Mouse (Mus musculus) left cerebral cortex, adult 11 months (tissue): ENCODE data around the gene Rere.
"Not testable (repeated sequence)": the region's sequence is repeated elsewhere in the genome, so short reads cannot be mapped to it uniquely, and the experiment has no call there.

Source experiments
- DNase-seq: peaks from one replicate; pipeline ENCODE4 v3.0.0; 2022; ENCODE audit warnings: low spot score

Gene Rere

DNA sequence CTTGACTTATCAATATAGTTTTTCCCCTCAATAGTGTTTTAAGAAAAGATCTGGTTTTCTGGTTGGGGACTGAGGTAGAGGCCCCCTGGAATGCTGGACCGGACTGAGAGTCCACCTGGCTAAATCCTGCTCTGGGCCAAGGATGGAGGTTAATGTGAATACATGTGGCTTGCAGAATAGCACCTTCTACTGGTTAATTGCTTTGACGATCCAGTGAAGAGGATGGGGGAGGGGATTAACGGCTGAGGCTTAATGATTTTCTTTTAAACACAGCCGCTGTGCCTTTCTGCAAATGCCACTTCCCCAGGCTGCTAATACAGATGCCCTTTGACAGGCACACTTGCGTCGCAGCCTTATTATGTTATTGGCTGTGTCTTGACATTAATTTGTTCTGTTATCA is 2.5 kb downstream of the Rere start:
- no peak for DNase-seq

DNA sequence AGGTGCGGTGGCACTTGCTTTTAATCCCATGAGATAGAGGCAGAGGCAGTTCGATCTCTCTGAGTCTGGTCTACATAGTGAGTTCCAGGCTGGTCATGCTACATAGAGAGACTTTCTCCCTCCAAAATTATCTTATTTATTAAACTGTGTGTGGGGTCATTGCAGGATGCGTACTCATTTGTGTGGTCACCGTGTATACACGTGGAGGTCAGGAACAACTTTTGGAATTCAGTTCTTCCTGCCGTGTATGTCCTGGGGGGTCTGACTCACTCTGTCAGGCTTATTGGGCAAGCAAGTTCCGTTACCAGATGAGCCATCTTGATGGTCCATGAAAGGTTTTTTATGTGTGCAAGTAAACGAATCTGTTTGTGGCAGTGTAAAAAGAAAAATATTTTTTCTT is 5.5 kb downstream of the Rere start:
- no peak for DNase-seq

DNA sequence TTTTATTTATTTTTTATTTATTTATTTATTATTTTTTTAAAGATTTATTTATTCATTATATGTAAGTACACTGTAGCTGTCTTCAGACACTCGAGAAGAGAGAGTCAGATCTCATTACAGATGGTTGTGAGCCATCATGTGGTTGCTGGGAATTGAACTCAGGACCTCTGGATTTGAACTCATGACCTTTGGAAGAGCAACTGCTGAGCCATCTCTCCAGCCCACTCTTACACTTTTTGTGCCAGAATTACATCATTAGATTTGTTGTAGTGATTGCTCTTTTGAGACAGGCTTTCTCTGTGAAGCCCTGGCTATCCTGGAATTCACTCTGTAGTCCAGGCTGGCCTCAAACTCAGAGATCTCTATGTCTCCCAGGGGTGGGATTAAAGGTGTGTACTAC is 6.0 kb downstream of the Rere start:
- not testable (repeated sequence) for DNase-seq

DNA sequence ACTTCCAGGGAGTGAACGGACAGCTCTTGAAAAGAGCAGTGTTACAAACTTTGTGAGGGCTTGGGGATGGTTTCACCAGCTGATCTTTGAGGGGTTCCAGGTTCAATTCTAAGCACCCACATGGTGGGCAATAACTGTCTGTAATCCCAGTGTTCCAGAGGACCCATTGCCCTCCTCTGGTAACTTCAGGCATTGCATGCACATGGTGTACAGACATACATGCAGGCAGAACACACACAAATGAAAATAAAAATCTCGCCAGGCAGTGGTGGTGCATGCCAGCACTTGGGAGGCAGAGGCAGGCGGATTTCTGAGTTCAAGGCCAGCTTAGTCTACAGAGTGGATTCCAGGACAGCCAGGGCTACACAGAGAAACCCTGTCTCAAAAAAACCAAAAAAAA is 10.5 kb downstream of the Rere start:
- DNase-seq, result no peak

DNA sequence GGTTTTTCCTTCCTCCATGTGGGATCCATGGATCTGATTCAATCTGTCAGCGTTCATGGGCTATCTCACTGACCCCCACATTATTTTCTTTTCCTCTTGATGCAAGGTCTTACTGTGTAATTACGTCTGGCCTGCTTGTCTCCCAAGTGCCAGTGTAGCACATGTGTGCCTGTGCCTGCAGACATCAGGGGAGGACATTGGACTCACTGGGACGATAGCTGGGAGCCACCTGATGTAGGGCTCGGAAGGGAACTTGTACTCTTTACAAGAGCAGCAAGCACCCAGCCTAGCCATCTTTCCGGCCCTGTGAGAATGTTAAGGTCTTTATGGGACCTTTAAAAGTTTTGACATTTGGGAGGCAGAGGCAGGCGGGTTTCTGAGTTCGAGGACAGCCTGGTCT is 13.4 kb downstream of the Rere start:
- DNase-seq, result no peak

DNA sequence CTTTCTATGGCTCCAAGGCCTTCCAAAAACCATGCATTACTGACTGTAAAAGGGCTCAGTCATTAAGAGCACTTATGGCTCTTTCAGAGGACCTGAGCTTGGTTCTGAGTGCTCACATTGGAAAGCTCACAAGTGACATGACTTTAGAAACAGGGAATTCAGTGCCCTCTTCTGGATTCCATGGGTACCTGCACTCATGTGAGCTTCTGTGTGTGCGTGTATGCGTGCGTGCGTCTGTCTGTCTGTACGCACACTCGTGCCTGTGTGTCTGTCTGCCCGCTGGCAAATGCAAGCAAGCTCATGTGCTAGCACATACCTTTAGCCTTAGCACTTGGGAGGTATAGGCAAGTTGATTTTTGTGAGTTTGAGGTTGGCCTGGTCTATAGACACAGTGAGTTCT is 14.5 kb downstream of the Rere start:
- no peak for DNase-seq

DNA sequence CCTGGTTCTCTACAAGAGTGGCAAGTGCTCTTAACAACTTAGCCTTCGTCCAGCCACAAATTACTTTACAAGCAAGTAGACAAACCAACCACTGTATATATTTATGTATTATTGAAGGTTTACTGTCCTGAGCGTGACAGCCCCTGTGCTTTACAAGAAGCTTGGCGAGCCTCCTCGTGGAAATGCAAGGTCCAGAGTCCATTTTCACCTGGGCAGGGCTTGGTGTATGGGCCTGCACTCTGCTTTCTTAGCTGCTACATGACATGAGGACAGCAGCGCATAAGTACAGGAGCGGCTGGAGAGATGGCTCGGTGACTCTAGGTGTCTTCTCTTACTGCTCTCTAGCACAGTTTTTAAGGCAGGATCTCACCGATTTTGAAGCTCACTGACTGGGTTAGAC is 21.3 kb downstream of the Rere start:
- DNase-seq, result no peak

DNA sequence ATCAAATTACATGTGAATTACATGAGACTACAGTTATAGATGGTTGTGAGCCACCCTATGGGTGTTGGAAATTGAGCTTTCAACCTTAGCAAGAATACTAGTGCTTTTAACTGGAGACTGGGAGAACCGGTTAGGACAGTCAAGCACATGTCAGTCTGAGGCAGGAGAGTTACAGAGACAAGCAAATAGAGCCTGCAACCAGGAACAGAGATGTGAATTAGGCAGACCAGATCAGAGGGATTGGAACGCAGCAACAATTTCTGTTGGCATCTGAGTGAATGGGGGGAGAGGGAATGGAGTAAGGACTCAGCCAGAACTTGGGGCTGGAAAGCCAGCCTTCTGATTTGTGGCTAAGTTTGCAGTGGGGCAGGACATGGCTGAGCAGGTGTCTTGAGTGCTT is 25.3 kb downstream of the Rere start:
- DNase-seq, result no peak

DNA sequence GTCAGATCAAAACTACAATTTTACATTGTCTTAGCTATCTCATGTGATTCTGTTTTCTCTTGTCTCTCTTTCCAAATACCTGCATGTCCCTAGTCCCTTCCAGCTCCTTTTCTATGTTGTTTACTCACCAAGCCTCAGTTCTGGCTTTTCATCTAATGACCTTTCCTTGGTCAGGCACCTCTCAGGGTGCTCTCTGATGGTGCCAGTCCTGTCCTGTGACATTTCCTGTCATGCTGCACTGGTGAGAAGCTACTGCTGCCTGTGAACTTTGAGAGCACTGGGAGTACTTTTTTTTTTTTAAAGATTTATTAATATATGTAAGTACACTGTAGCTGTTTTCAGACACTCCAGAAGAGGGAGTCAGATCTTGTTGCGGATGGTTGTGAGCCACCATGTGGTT is 25.8 kb downstream of the Rere start:
- DNase-seq, result no peak

DNA sequence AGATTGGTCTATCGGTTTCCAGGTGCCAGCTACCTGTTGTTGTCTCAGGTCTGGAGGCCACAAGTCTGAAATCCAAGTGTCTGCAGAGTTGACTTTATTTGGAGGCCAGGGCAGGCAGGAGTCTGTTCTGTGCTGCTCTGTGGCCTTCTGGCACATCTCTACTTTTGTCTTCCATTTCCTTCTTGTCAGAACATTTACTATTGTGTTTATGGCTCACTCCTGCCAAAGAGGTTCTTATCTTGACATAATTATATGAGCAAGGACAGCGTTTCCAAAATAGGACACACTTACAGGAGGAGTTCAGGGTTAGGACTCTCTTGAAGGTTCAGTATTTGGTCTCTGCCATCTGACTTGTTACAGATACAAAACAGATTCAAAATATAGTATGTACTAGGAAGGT is 30.0 kb downstream of the Rere start:
- DNase-seq, result no peak

DNA sequence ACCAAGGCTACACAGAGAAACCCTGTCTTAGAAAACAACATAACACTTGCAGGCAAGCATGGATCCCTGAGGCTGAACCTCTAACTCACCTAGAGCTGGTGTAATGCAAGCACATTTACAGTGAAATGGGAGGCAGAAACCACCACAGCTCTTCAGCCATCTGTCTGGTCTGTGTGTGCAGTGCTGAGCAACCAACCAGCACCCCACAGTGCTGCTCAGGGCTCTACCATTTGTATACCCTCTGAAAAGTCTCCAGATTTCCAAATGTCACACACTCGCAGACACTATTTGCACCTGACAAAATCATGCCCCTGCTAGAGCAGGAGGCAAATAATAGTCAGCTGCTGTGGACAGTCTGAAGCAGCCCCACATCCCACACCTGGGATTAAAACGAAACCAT is 31.2 kb downstream of the Rere start:
- DNase-seq, result no peak

DNA sequence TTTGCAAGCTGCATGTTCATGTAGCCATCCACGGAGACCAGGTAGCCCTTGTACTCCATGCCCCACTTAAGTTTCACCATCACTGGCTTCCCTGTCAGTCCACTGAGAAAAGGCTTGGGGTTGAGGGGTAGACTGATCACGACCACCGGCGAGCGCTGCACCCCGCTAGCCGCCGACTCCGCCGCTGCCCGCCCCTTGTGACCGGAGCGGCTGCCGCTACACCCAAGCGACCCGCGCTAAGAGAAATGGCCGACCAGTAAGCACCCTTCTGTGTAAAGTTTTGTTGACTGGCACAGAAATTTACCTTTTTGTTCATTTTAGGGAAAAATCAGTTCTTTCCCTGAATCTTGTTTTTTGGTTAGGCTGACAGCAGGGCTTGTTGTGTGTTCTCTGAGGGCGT is 33.9 kb downstream of the Rere start:
- no peak for DNase-seq

DNA sequence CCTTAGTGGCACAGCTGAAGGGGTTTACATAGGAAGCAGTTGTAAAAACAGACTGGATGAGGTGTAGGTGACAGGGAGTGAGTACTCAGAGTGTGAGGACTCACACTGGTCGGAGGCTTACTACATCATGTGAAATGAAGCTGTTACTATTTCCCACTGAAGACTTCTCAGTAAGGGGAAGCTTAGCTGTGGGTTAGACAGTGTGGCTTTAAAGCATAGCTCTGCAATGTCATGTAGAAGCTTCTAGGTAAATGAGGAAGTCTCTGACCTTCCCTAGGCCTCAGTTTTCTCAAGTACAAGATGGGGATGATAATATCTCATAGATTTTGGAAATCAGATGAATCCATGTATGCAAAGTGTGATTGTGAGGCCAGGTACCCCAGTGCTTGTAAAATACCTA is 35.1 kb downstream of the Rere start:
- no peak for DNase-seq

DNA sequence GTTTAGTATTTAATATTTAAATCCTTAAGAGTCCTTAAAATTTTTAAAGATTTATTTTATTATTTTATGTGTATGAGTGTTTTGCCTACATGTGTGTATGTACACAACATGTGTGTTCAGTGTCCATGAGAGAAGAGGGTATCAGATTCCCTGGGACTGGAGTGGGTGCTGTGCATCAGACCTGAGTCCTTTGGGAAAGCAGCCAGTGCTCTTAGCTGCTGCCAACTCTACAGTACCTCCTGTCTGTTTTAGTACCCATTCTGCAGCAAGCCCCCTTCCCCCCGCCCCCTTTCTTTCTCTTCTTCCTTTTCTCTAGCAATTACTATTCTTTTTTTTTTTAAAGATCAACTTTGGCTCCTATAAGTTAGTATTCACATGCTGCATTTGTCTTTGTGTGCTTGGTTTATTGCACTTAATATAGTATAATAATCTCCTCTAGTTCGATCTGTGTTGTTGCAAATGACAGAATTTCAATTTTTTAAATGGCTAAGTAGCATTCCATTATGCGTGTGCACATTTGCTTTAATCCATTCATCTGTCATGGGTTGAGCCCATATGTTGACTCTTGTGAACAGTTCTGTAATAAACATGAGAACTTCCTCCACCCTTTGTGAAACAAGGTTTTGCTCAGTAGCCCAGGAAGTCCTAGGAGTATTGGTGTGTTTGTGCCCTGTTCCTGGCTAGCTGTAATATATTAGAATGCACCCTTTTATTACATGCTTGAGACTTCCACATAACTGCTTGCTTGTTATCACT is 43.8 kb downstream of the Rere start:
- no peak for DNase-seq

DNA sequence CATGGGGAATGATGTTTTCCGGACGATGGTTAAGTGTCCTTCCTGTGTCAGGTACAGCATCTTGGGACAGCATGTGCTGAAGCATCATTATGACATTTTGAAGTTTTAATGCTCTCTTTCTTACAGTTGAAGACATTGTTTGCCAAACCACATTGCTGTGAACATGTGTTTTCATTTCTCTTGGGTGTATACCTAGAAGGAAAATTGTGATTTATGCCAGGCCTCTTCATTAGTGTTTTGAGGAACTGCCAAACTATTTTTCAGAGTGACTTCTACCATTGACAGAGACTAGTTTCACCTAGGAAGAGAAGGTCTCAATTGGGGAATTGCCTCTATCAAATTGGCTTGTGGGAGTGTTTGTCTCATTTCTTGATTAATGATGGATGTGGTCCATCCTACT is 44.6 kb downstream of the Rere start:
- DNase-seq, result no peak

DNA sequence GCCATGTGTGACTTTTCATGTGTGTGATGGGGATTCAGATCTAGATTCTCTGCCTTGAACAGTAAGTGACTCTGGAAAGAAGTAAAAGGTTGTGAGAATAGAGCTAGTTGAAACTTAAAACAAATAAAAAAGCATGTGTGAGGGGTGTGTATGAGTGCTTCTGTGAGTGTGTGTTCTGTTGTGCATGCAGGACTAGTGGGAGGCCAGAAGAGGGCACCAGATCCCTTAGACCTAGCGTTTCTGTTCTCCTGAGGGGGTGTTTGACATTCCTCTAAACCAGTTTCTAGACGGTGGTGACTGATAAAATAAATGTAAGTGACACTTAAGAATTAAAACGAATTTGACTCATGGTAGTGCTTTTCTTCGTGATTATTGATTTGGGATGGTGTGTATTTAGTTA is 46.0 kb downstream of the Rere start:
- DNase-seq, result no peak

DNA sequence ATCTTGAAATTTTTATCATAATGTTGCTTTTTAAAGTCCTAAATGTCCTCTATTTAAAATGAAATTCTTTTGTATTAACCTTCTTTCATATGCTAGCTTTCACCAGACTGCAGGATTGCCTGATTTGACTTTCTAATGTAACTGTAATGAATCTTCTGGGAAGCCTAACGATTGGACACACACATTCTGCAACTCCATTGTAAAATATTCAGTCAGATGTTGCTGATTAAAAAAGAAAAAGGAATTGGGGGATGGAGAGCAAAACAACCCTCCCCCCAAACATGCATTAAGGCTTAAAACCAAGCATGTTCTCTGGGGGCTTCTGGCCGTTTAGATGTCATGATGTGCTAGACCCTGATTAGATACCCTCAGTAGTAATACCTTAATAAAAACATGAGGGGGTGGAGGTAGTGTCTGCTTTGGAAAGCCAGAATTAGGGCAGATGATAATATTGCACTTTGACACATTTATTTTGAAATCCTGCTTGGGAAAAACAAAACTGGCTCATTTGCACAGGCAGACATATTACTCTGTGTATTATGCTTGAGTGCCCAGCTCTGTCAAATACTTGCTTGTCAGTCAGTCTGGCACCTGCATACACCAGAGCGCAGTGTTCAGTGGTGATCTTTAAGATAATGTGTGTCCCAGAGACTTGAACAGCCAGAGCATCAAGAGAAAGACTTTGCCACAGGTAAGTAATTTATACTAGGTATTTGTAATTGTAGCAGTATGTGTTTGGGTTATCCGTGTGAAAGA is 52.7 kb downstream of the Rere start:
- DNase-seq, result no peak

DNA sequence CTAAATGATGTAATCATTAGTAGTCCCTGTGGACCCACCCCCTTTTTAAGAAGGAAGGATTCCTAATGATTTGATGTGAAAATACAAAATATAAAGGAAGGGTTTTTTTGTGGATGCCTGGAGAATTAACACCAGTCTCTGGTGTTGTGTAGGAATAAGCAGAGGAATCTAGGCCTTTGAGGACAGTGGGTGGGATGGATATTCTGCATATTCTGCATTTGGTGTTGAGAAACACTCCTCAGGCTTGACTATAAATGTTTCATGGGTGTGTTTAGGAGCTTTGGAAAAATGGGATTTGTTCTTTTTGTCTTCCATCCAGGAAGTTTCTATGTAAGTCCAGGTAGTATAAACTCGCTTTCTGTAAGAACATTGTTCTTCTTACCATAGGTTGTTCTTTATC is 55.8 kb downstream of the Rere start:
- no peak for DNase-seq

DNA sequence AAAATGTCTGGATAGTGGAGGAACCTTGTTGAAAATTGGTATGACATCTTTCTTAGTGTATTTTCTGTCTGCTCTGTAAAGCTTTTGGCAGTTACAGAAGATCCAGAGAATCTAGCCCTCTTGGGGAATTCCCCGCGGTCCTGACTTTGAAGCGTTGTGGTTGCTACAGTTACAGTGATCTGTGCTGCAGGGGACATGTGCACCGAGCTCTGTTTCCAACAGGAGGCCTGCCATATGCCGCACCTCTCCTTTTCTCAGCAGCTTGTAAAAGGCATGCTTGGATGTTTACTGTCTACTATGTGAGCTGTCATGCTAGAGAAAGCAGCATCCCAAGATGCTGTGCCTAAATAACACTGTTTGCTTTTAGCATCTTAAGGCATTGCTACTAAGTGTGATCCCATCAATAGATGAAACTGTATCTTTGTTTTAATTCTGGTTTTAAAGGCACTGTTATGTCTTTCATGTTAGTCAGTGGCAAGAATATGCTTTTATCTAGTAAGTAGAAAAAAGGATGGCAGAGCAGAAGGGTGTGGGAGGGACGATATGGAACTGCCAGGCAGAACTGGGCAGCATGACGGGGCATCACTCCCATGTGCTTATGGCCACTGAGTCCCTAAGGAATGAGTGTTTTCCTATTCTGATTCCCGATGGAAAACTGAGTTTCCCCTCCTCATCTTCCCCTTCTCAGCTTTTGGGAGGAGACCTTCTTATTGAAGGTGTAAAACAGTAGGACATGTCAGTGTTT is 57.6 kb downstream of the Rere start:
- peak; percentile 43 for DNase-seq

DNA sequence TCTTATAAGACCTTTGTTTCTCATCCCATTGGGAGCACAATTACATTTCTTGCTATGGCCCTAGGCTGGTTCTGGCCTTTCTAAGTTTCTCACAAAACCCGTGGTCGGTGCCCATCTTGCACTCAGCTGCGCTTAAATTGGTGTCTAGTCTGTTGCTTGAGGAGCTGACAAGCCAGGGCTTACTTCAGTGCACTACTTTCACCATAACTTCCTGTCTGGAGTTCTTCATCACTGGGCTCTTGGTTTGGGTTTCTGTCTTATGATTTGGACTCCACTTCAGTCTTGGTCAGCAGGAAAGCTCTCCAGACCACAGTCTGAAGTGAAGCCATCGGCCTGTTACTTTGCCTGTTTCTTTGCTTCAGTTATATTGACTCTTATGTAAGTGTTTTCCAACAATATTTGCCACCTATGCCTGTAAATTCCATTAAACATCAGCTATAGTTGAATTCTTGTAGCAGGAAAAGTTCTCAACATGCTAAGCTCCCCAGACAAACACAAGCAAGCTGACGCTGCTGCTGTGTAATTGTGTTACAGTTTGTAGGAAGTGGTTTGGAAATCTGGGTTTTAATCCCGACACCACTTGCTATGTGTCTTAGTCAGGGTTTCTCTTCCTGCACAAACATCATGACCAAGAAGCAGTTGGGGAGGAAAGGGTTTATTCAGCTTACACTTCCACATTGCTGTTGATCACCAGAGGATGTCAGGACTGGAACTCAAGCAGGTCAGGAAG is 59.5 kb downstream of the Rere start:
- no peak for DNase-seq

DNA sequence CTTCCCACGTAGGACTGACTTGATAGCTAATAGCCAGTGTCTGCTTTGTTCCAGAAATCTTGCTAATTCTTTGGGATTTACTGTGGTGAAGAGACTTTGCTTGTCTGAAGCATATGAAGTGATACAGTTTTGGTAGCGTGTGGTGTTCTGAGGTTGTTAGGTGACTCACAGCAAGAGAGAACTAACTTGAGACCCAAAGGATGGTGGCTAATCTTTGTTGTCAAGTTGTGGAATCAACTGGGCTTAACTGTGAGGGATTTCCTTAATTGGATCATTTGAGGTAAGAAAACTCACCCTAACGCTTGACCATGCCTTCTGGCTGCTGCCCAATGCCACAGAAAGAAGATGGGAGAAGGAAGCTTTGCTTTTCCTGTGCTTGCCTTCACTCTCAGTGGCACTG is 63.1 kb downstream of the Rere start:
- DNase-seq, result no peak

DNA sequence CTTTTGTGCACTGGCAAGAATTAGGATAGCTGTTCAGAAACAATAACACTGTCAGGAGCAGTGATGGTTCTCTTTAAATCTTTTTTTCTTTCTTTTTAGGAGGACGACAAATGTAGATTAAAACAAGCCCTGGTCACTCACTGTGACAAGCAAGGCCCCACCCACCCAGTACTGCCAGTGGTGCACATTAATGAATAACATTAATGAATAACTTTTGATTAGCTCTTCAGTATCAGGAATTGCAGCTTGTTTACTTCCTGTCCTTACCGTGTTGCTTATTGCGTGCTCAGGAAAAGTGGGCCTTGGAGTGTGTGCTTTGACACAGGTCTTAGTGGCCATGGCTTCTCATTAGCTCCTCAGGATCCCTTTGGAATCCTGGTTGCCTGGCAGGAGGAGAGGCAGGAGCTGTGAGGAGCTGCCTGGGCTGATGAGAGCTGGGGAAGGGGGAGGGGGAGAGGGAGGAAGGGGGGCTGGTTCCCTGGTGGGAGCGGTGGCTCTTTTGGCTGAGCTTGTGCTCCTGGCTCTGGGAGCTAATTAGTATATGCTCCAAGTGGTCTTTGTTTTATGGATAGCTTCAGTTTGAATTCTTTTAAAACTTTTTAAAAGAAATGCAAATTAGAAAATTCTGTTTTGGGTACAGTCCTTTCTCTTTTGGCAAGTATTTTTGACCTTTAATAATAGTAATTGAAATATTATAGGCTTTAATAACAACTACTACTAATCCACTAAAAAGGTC is 65.4 kb downstream of the Rere start:
- no peak for DNase-seq
